Mouse (Mus musculus) hindbrain, embryonic 16.5 days (tissue): ENCODE data around the gene Gpr174. TPM values are rescaled to one million over a fixed set of nuclear protein-coding genes. Genes with fewer than 3 reads are reported as not detected.

Experiments used
- ATAC-seq: fragments of 200-750 bp; cut with Nextera tagmentation; 2 replicates; pipeline ENCODE4 v1.8.0; 2017; ENCODE audit warnings: moderate TSS enrichment, moderate library complexity
- H3K27ac ChIP-seq: fragments of 300-500 bp; sonication (generic); 2 replicates; pipeline ENCODE4 v1.5.1; 2014; ENCODE audit warnings: low read depth, mild to moderate bottlenecking, control low read depth, low read length, moderate library complexity
- H3K27me3 ChIP-seq: fragments of 300-500 bp; sonication (generic); replicated peaks from 2 replicates; pipeline ENCODE4 v1.6.1; 2014; ENCODE audit warnings: low read length; ENCODE audit not compliant: control insufficient read depth, insufficient read depth
- H3K36me3 ChIP-seq: fragments of 300-500 bp; sonication (generic); 2 replicates; pipeline ENCODE4 v1.6.1; 2014; ENCODE audit warnings: mild to moderate bottlenecking, low read length, moderate library complexity, mixed read lengths; ENCODE audit not compliant: control insufficient read depth, insufficient read depth
- H3K4me1 ChIP-seq: fragments of 300-500 bp; sonication (generic); 2 replicates; pipeline ENCODE4 v1.6.1; 2014; ENCODE audit warnings: low read depth, low read length; ENCODE audit not compliant: control insufficient read depth, insufficient read depth
- H3K4me2 ChIP-seq: fragments of 300-500 bp; sonication (generic); 2 replicates; pipeline ENCODE4 v1.6.1; 2014; ENCODE audit warnings: mild to moderate bottlenecking, low read length, control low read depth, moderate library complexity
- H3K4me3 ChIP-seq: fragments of 300-500 bp; sonication (generic); 2 replicates; pipeline ENCODE4 v1.5.1; 2014; ENCODE audit warnings: mild to moderate bottlenecking, low read length, control low read depth, moderate library complexity
- H3K9ac ChIP-seq: fragments of 300-500 bp; sonication (generic); 2 replicates; pipeline ENCODE4 v1.6.1; 2014; ENCODE audit warnings: low read depth, mild to moderate bottlenecking, control low read depth, low read length, moderate library complexity
- H3K9me3 ChIP-seq: fragments of 300-500 bp; sonication (generic); 2 replicates; pipeline ENCODE4 v1.6.1; 2014; ENCODE audit warnings: mild to moderate bottlenecking, low read length, moderate library complexity; ENCODE audit not compliant: control insufficient read depth
- WGBS: fragments of 180-500 bp; shearing (Covaris S2); extraction: QIAGEN DNeasy Blood & Tissue Kit; methylation state at CpG from one replicate; pipeline ENCODE4 v1.1.7; 2014; 5-methylcytosine and 5-hydroxymethylcytosine counted together
- polyA plus RNA-seq: library from polyadenylated mRNA; unstranded; fragments of >200 nt; fragmentation: Nextera tagmentation; extraction: Ambion mirVana; gene quantifications from 2 replicates; pipeline ENCODE4 v1.2.1, GENCODE M21; 2015

The Gpr174 gene
- polyA plus RNA-seq = not detected in 2 replicates

DNA sequence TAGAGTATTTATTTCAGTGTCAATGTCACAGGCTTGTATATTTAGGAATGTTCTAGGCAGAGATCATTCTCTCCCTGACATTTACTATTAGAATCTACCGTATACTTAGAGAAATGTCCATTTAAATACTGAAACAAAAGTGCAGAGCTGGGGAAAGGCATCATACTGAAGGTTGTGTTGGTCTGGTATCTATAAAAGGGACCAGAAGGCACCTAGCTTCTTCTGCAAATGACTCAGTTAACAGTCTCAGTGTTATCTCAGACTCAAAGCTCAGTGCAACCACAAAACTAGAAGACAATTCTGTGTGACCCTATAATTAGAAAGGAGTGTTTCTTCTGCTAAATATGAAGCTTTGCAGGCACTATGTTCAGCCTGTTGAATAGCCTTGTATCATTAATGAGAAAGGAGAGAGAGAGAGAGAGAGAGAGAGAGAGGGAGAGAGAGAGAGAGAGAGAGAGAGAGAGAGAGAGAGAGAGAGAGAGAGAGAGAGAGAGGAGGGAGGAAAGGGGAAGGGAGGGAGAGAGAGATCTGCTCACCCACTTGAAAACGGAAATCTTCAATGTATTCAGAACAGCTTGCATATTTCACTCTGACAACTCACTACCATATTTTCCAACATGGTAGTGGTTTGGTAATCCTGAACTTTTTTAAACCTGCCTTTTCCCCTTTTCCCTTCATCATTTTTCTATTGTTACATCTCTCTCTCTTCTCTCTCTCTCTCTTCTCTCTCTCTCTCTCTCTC lies at the start of gene Gpr174:
Gpr174 (plus strand) TSS at position 393 of the 742 bp plus-strand sequence.
- H3K36me3 ChIP-seq = no peaks in the 10 kb centered on the region
- H3K9me3 ChIP-seq = no peaks in the 10 kb centered on the region
- 65% methylated on average over 2 of the region's 2 CpGs for WGBS
- no peak within 1 kb of the TSS for H3K4me2 ChIP-seq
- no peak within 1 kb of the TSS for H3K4me3 ChIP-seq
- no peak within 1 kb of the TSS for H3K9ac ChIP-seq
- ATAC-seq = no peak
- H3K27me3 ChIP-seq = no peaks in the 10 kb centered on the region
- H3K27ac ChIP-seq = no peak within 1 kb of the TSS
- H3K4me1 ChIP-seq = no peaks in the 10 kb centered on the region

DNA sequence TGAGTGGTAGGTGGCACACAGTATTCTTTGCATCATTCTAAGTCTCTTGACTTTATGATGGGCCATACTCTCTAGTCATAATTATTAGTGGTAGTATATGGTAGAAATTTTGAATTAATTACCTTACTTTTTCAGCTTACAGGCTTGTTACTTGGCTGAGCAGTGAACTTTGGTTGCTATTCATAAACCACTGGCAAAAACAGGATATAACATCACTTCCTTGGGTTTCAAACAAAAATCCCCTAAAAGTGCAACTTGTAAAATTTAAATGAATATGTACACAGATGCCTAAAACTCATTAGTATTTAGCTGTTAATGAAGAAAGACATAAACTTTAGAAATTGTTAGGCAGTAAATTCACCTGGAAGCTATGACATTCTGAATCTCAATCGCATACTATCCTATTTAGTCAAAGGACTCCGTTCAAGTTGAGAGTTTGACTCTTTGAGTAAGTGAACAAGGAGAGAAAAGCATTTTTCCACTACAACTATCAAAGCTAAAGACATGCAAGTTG lies 38.0 kb upstream of the Gpr174 start:
- H3K4me3 ChIP-seq = no peak overlapping the region
- ATAC-seq = no peak
- 96% methylated on average over 2 of the region's 2 CpGs for WGBS
- no peak overlapping the region for H3K4me2 ChIP-seq
- H3K9ac ChIP-seq = no peak overlapping the region
- H3K9me3 ChIP-seq = no peaks in the 10 kb centered on the region
- H3K4me1 ChIP-seq = no peaks in the 10 kb centered on the region
- no peak overlapping the region for H3K27ac ChIP-seq
- H3K36me3 ChIP-seq = no peaks in the 10 kb centered on the region
- H3K27me3 ChIP-seq = no peaks in the 10 kb centered on the region

DNA sequence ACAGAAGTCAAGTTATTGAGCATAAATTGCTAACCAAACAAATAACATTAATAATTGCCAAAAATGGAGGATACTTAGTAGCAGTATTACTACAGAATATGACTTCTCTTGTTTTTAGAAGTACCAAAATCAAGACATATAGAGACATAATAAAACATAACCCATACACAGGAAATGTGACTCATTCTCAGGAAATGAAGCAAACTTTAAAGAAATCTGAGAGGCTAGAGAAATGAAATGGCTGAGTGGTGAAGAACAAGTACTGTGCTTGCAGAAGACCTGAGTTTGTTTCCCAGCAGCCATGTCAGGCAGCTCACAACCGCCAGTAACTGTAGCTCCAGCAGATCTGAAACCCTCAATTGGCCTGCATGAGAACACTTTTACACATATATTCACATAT lies 30.8 kb upstream of the Gpr174 start:
- Histone ChIP-seq H3K36me3 (no peaks in the 10 kb centered on the region), H3K27ac (no peak overlapping the region), H3K9ac (no peak overlapping the region), H3K4me3 (no peak overlapping the region), H3K4me2 (no peak overlapping the region), H3K9me3 (no peaks in the 10 kb centered on the region), H3K4me1 (no peaks in the 10 kb centered on the region), H3K27me3 (no peaks in the 10 kb centered on the region)
- WGBS = 75% methylated on average over 1 of the region's 1 CpGs
- no peak for ATAC-seq

DNA sequence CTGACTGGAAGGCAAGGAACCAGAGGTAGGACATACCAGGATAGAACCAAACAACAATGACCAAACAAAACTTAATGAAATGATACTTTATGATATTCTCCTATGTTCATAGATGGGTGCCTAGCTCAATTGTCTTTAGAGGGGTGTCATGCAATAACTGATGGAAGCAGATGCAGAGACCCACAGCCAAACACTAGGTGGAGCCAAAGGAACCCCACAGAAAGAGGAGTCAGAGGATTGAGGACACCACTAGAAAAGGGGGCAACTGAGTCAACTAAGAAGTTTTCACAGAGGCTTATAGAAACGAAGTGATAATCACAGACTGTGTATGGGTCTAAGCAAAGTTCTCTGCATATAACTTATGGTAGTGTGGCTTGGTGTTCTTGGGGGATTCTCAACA lies 24.5 kb upstream of the Gpr174 start:
- 47% methylated on average over 1 of the region's 1 CpGs for WGBS
- Histone ChIP-seq H3K27ac (no peak overlapping the region), H3K4me1 (no peaks in the 10 kb centered on the region), H3K4me2 (no peak overlapping the region), H3K4me3 (no peak overlapping the region), H3K36me3 (no peaks in the 10 kb centered on the region), H3K9me3 (no peaks in the 10 kb centered on the region), H3K27me3 (no peaks in the 10 kb centered on the region), H3K9ac (no peak overlapping the region)
- ATAC-seq = no peak

DNA sequence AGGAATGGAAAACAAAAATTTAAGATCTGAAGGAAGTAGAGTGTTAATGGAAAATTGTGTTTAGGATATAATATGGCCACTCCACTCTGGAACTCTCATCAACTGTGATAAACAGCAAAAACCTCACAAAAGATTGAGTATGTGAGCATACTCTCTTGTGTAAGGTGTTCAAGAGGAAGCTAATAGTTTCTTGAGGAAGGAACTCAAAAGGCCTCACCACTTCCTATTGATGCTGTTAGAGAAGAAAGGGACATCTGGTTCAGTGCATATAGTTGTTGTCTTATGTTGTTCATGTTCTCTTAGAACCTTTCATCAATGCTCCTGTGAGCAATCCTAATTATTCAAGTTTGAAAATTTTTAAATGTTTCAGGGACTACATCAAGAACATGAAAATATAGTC lies 21.0 kb upstream of the Gpr174 start:
- Histone ChIP-seq H3K4me3 (no peak overlapping the region), H3K9me3 (no peaks in the 10 kb centered on the region), H3K27ac (no peak overlapping the region), H3K27me3 (no peaks in the 10 kb centered on the region), H3K4me2 (no peak overlapping the region), H3K4me1 (no peaks in the 10 kb centered on the region), H3K36me3 (no peaks in the 10 kb centered on the region), H3K9ac (no peak overlapping the region)
- ATAC-seq = no peak

DNA sequence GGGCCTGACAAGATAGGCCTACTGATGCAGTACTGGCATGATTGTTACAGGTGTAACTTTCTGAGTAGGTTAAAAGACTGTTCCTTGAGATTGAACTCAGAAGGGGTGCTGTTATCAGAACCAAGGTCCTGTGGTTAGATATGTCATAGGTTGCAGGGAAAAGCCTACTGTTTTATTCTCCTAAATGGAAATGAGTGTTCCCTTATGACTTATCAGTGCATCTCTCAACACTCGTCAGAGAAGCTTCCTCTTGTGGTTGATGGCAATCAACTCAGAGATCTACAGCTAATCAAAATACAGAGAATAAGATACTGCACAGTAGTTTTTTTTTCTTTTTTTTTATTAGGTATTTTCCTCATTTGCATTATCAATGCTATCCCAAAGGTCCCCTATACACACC lies 19.2 kb upstream of the Gpr174 start:
- WGBS = 88% methylated on average over 1 of the region's 1 CpGs
- no peak overlapping the region for H3K9ac ChIP-seq
- no peaks in the 10 kb centered on the region for H3K27me3 ChIP-seq
- H3K4me1 ChIP-seq = no peaks in the 10 kb centered on the region
- H3K27ac ChIP-seq = no peak overlapping the region
- H3K36me3 ChIP-seq = no peaks in the 10 kb centered on the region
- H3K4me3 ChIP-seq = no peak overlapping the region
- H3K9me3 ChIP-seq = no peaks in the 10 kb centered on the region
- no peak overlapping the region for H3K4me2 ChIP-seq
- ATAC-seq = no peak

DNA sequence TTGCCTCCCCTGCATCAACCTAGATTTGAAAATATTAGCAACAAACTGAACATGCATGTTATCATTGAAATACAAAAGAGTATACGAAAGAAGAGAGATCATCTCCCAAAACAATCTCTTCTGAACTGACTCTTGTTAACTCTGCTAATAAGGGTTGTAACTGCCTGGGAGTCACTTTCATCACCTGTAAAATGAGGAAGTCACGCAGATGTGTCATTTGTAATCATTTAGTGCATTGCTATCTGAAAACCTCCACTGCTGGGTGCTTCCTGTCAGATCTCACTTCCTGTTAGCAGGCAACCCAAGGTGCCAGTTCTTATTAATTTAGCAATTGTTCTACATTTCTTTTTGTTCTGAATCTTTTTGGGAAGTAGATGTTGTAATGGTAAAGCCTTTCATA lies 5.3 kb upstream of the Gpr174 start:
- WGBS = 76% methylated on average over 2 of the region's 2 CpGs
- Histone ChIP-seq H3K27me3 (no peaks in the 10 kb centered on the region), H3K4me2 (no peak overlapping the region), H3K4me1 (no peaks in the 10 kb centered on the region), H3K4me3 (no peak overlapping the region), H3K36me3 (no peaks in the 10 kb centered on the region), H3K9me3 (no peaks in the 10 kb centered on the region), H3K27ac (no peak overlapping the region), H3K9ac (no peak overlapping the region)
- no peak for ATAC-seq

DNA sequence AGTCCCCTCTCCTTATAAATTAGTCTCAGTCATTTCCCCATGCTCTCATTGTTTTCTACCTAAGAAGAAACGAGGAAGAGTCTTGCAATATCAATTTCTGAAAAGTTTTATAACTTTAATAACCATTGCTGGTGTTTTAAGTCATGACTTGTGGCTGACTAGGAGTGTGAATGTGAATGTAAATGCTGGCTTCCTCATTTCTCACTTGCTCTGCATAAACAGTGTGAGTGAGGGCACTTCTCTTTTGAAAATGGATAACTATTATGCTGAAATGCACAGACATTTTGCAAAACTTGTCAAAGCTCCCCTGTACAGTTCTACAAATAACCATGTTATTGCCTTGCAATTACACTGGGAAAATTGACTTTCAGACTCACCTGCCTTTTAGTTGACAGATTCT lies 8.9 kb downstream of the Gpr174 start:
- Histone ChIP-seq H3K4me3 (no peak overlapping the region), H3K36me3 (no peaks in the 10 kb centered on the region), H3K9me3 (no peaks in the 10 kb centered on the region), H3K4me1 (no peaks in the 10 kb centered on the region), H3K27me3 (no peaks in the 10 kb centered on the region), H3K9ac (no peak overlapping the region), H3K4me2 (no peak overlapping the region), H3K27ac (no peak overlapping the region)
- no peak for ATAC-seq
- 50% methylated on average over 1 of the region's 1 CpGs for WGBS

DNA sequence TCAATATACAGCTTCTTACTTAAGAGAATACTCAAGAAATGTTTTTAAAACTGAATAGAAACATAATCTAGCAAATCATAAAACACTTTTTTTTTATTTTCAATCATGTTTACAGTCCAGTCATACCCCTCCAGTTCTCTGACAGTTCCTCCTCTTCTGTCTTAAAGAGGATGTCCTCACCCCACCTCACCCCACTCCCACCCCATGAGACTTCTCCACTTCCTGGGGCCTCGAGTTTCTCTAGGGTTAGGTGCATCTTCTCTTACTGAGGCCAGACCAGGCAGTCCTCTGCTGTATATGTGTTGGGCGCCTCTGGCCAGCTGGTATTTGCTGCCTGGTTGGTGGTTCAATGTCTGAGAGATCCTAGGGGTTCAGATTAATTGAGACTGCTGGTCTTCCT lies 21.9 kb downstream of the Gpr174 start:
- 62% methylated on average over 2 of the region's 2 CpGs for WGBS
- no peak overlapping the region for H3K4me2 ChIP-seq
- no peak for ATAC-seq
- no peaks in the 10 kb centered on the region for H3K4me1 ChIP-seq
- H3K27me3 ChIP-seq = no peaks in the 10 kb centered on the region
- no peaks in the 10 kb centered on the region for H3K9me3 ChIP-seq
- H3K27ac ChIP-seq = no peak overlapping the region
- H3K9ac ChIP-seq = no peak overlapping the region
- H3K36me3 ChIP-seq = no peaks in the 10 kb centered on the region
- no peak overlapping the region for H3K4me3 ChIP-seq
